Comparison of ENCODE assay signal across 8 mouse cellular contexts in the genomic region with DNA sequence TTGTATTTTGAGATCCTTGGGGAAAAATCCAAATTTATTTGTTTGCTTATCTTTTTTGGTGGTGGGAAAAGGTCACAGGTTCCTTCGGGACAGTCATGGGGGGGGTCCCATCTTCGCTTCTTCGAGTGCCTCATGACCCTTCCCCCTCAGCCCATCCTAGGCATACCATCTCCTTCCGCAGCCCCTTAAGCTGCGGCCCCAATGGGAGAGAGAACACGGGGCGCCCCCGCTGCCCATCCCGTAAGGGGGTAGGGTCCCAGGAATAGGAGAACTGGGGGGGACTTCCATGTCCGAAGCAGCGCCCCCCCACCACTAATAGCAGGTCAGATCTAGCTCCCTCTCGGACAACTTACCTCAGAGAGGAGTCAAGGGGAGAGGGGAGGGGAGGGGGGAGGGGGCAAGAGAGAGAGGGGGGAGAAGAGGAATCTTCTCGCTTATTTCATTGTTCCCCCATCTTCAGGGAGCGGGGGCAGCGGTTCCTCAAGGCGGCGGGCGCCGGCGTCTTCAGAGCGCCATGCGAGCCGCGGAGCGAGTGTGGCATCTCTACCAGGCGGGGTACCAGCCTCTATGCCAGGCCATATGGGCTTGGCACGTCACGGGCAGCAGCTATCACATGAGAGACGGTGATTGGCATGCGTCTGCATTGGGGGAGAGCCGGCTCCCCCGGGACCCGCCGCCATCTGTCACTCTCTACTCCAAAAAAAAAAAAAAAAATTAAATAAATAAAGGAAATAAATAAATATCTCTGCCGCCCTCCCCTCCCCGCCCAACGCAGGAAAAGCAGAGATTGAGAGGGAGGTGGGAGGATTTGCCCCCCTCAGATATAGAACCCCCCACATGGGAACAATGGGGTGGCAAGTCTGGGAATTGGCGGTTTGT. TPM values are rescaled to one million over a fixed set of nuclear protein-coding genes. Genes with fewer than 3 reads are reported as not detected.
DNase-seq lines count a peak whose midpoint lies in the region; ATAC-seq and TF ChIP-seq lines count a peak whose summit lies in the region.

A gene (minus strand): TSS at position 568 of the 879 bp plus-strand sequence.

- TF ChIP-seq POLR2A in ES-Bruce4 (IDR thresholded peaks at IDR 0.05; ENCODE audit: insufficient read depth, low read length) = no peak

- 0 out of 2 replicates have a peak within 1 kb of the TSS, but pooled peaks have one; percentile 8 for H3K4me3 ChIP-seq in ES-Bruce4 (ENCODE audit: low read depth, low read length)
- peak within 1 kb of the TSS; percentile 43 for H3K4me3 ChIP-seq in forebrain, embryonic 12.5 days (replicated peaks)
- peak within 1 kb of the TSS; percentile 43 for H3K4me3 ChIP-seq in neural tube, embryonic 15.5 days (replicated peaks)

- 2% methylated on average over 38 of the region's 38 CpGs for WGBS in forebrain, embryonic 12.5 days
- 1% methylated on average over 38 of the region's 38 CpGs for WGBS in neural tube, embryonic 15.5 days

- no peaks in the 10 kb centered on the region for H3K36me3 ChIP-seq in ES-Bruce4 (ENCODE audit: control insufficient read depth, insufficient read depth, low read length, poor library complexity, severe bottlenecking)
- no peaks in the 10 kb centered on the region for H3K36me3 ChIP-seq in forebrain, embryonic 12.5 days (replicated peaks)
- H3K36me3 ChIP-seq in neural tube, embryonic 15.5 days = no peaks in the 10 kb centered on the region

- ATAC-seq in forebrain, embryonic 12.5 days (ENCODE audit: low FRiP score) = 0 out of 2 replicates have a peak, but pooled peaks have one; percentile 44
- ATAC-seq in neural tube, embryonic 15.5 days (ENCODE audit: low FRiP score) = peak; percentile 64; the same call in 1 of the 2 replicates

- H3K9ac ChIP-seq in ES-Bruce4 (ENCODE audit: low read depth, poor library complexity, severe bottlenecking) = peak within 1 kb of the TSS; percentile 56; the same call in 1 of the 2 replicates
- peak within 1 kb of the TSS; percentile 55 for H3K9ac ChIP-seq in forebrain, embryonic 12.5 days
- peak within 1 kb of the TSS; percentile 47 for H3K9ac ChIP-seq in neural tube, embryonic 15.5 days (replicated peaks)

- H3K27ac ChIP-seq in ES-Bruce4 (ENCODE audit: insufficient read depth, low read length) = no peak within 1 kb of the TSS
- H3K27ac ChIP-seq in forebrain, embryonic 12.5 days = peak within 1 kb of the TSS; percentile 77
- H3K27ac ChIP-seq in neural tube, embryonic 15.5 days (replicated peaks) = peak within 1 kb of the TSS; percentile 82

- peak within 1 kb of the TSS; percentile 44 for H3K4me2 ChIP-seq in forebrain, embryonic 12.5 days
- peak within 1 kb of the TSS; percentile 47 for H3K4me2 ChIP-seq in neural tube, embryonic 15.5 days

- no peaks in the 10 kb centered on the region for H3K9me3 ChIP-seq in ES-Bruce4 (replicated peaks; ENCODE audit: control insufficient read depth, insufficient read depth, low read length, poor library complexity, severe bottlenecking)
- no peaks in the 10 kb centered on the region for H3K9me3 ChIP-seq in forebrain, embryonic 12.5 days
- H3K9me3 ChIP-seq in neural tube, embryonic 15.5 days (replicated peaks) = no peaks in the 10 kb centered on the region

- TF ChIP-seq CTCF in ES-Bruce4 (IDR thresholded peaks at IDR 0.05; ENCODE audit: low read depth, low read length) = no peak

- DNase-seq in adrenal gland, postnatal 25 days = peak; percentile 24
- no peak for DNase-seq in adrenal gland, postnatal 36 days
- DNase-seq in left cerebral cortex, adult 8-10 months (ENCODE audit: low spot score in 2 of 2) = peak in 1 of 2 experiments; percentile 81
- no peak for DNase-seq in spleen, adult 18-20 months
- DNase-seq in thymus, postnatal 10 days (ENCODE audit: low spot score in 2 of 2) = no peak

- TF ChIP-seq EP300 in ES-Bruce4 (IDR thresholded peaks at IDR 0.05; ENCODE audit: insufficient read depth, low read depth, low read length) = no peak

- no peaks in the 10 kb centered on the region for H3K4me1 ChIP-seq in ES-Bruce4 (ENCODE audit: control insufficient read depth, insufficient read depth, low read length)
- peaks cover 43% of the 10 kb centered on the region for H3K4me1 ChIP-seq in forebrain, embryonic 12.5 days
- H3K4me1 ChIP-seq in neural tube, embryonic 15.5 days = peaks cover 37% of the 10 kb centered on the region

- peaks cover 42% of the 10 kb centered on the region for H3K27me3 ChIP-seq in ES-Bruce4 (ENCODE audit: control insufficient read depth, insufficient read depth, low read length, poor library complexity, severe bottlenecking)
- H3K27me3 ChIP-seq in forebrain, embryonic 12.5 days = peaks cover 98% of the 10 kb centered on the region
- H3K27me3 ChIP-seq in neural tube, embryonic 15.5 days (replicated peaks) = peaks cover 94% of the 10 kb centered on the region

RNA-seq across cellular contexts. Expression of the gene that starts here (rescaled TPM):
- not detected in 2 replicates for total RNA-seq in adrenal gland, postnatal 25 days (2021)
- total RNA-seq in adrenal gland, postnatal 36 days (2021) = not detected
- not detected in 2 replicates for polyA plus RNA-seq in ES-Bruce4 (2011; ENCODE audit: insufficient read depth, insufficient read length, low read depth, missing spikeins)
- 19.9 and 20.5 TPM in 2 replicates for polyA plus RNA-seq in forebrain, embryonic 12.5 days (2016; fragmentation: Nextera tagmentation; extraction: Ambion mirVana)
- total RNA-seq in left cerebral cortex, adult 8-10 months (2022) = 10 to 100 TPM; 54.9 to 63.3 (median 60.4) TPM
- 13.7 and 16.3 TPM in 2 replicates for polyA plus RNA-seq in neural tube, embryonic 15.5 days (2015; fragmentation: Nextera tagmentation; extraction: Ambion mirVana)

Comparison
In these comparisons a context has a peak if more than half of its experiments do, and no peak if none do; other contexts are left out.
1. RNA of the gene that starts here (total RNA-seq): 54.9 to 63.3 TPM in left cerebral cortex, adult 8-10 months; not detected in adrenal gland, postnatal 25 days and not detected in adrenal gland, postnatal 36 days; every median in the first group is over 10 times any median in the second.
2. RNA of the gene that starts here (polyA plus RNA-seq): 19.9 to 20.5 TPM in forebrain, embryonic 12.5 days and 13.7 to 16.3 TPM in neural tube, embryonic 15.5 days; not detected in ES-Bruce4; every median in the first group is over 10 times any median in the second.
3. Peak in DNase-seq in adrenal gland, postnatal 25 days; RNA of the gene not detected or under 1 TPM.
4. Peak in every context shown above with its lines, with median percentiles within 50 percentile points of each other: H3K4me3 ChIP-seq and H3K9ac ChIP-seq.